9 mouse cellular contexts compared by ENCODE assay signal in genomic region chr15:27496596-27497299, GRCm38 (mm10). TPM values are rescaled to one million over a fixed set of nuclear protein-coding genes. Genes with fewer than 3 reads are reported as not detected.
A peak's percentile ranks its signal among the peaks of the same experiment; 100 is the strongest.
DNase-seq lines count a peak whose midpoint lies in the region; ATAC-seq and TF ChIP-seq lines count a peak whose summit lies in the region.
"Had no signal": no experiment of that assay in that cellular context is flagged by ENCODE, and none has a peak within 500 bp of the region (broad histone marks: within the 10 kb centered on the region; RNA-seq: fewer than 3 reads in every experiment).

No protein-coding gene starts in this region.

- no peak for ATAC-seq in forebrain, postnatal 0 days

- no peaks in the 10 kb centered on the region for H3K9me3 ChIP-seq in forebrain, embryonic 10.5 days
- H3K9me3 ChIP-seq in forebrain, postnatal 0 days (ENCODE audit: low read length): no peaks in the 10 kb centered on the region
- no peaks in the 10 kb centered on the region for H3K9me3 ChIP-seq in megakaryocyte, embryonic 14.5 days

- peaks cover 56% of the 10 kb centered on the region for H3K4me1 ChIP-seq in forebrain, embryonic 10.5 days
- 0 out of 2 replicates have a peak, but pooled peaks cover 19% of the 10 kb centered on the region for H3K4me1 ChIP-seq in forebrain, postnatal 0 days (ENCODE audit: insufficient read depth)
- H3K4me1 ChIP-seq in megakaryocyte, embryonic 14.5 days: peaks cover 82% of the 10 kb centered on the region

- no peak for DNase-seq in forebrain, embryonic 10.5 days (ENCODE audit: extremely low spot score, low spot score)
- no peak for DNase-seq in forebrain, postnatal 0 days
- peak; percentile 75 for DNase-seq in spleen, adult 12 weeks (ENCODE audit: low spot score)
- no peak for DNase-seq in spleen, adult 18-20 months
- no peak for DNase-seq in layer of hippocampus, adult 18-20 months (ENCODE audit: low spot score in 2 of 2)
- DNase-seq in left cerebral cortex, adult 9 months (ENCODE audit: low spot score in 2 of 2): no peak
- no peak for DNase-seq in adrenal gland, adult 18-20 months (ENCODE audit: low spot score in 2 of 2)
- DNase-seq: kidney, adult 2 months had no signal

- H3K27me3 ChIP-seq in forebrain, embryonic 10.5 days (ENCODE audit: poor library complexity, severe bottlenecking): no peaks in the 10 kb centered on the region
- H3K27me3 ChIP-seq in forebrain, postnatal 0 days (ENCODE audit: insufficient read depth, low read length): no peaks in the 10 kb centered on the region
- no peaks in the 10 kb centered on the region for H3K27me3 ChIP-seq in megakaryocyte, embryonic 14.5 days (replicated peaks)

- no peak overlapping the region for H3K9ac ChIP-seq in forebrain, postnatal 0 days

- no peak overlapping the region for H3K4me2 ChIP-seq in forebrain, postnatal 0 days (ENCODE audit: low read depth)

- no peaks in the 10 kb centered on the region for H3K36me3 ChIP-seq in forebrain, embryonic 10.5 days (replicated peaks)
- H3K36me3 ChIP-seq in forebrain, postnatal 0 days (ENCODE audit: insufficient read depth): no peaks in the 10 kb centered on the region
- H3K36me3 ChIP-seq in megakaryocyte, embryonic 14.5 days (replicated peaks; ENCODE audit: low read length): no peaks in the 10 kb centered on the region

- WGBS in forebrain, embryonic 10.5 days: 78% methylated on average over 11 of the region's 11 CpGs
- 85% methylated on average over 11 of the region's 11 CpGs for WGBS in forebrain, postnatal 0 days

- no peak overlapping the region for H3K4me3 ChIP-seq in forebrain, embryonic 10.5 days
- H3K4me3 ChIP-seq in forebrain, postnatal 0 days (ENCODE audit: low read depth, low read length): no peak overlapping the region
- H3K4me3 ChIP-seq in megakaryocyte, embryonic 14.5 days (replicated peaks): peak overlapping the region; percentile 80

- peak overlapping the region; percentile 66 for H3K27ac ChIP-seq in forebrain, embryonic 10.5 days
- H3K27ac ChIP-seq in forebrain, postnatal 0 days (ENCODE audit: low read depth, low read length): no peak overlapping the region

- TF ChIP-seq CTCF in forebrain, postnatal 0 days (IDR thresholded peaks at IDR 0.05; ENCODE audit: low read depth): no peak

RNA-seq across cellular contexts. Expression of gene Ank, which starts 30.3 kb away (rescaled TPM):
- 5.4 and 5.5 TPM in 2 replicates for polyA plus RNA-seq in forebrain, embryonic 10.5 days (2016; fragmentation: Nextera tagmentation; extraction: Ambion mirVana)
- total RNA-seq in forebrain, postnatal 0 days (2014; rRNA removed): 31.5 and 35.5 TPM in 2 replicates
- 18.9 and 22.8 TPM in 2 replicates for polyA plus RNA-seq in forebrain, postnatal 0 days (2015; fragmentation: Nextera tagmentation; extraction: Ambion mirVana)
- 4.7 and 5.0 TPM in 2 replicates for polyA plus RNA-seq in megakaryocyte, embryonic 14.5 days (2012; ENCODE audit: insufficient read depth, low replicate concordance)
- total RNA-seq in layer of hippocampus, adult 18-20 months (2021): 100 to 1,000 TPM; 168 to 173 TPM
- 10 to 100 TPM; 52.6 to 87.9 TPM for total RNA-seq in adrenal gland, adult 18-20 months (2021)
